Mouse (Mus musculus) frontal cortex, postnatal 10 days (tissue): ENCODE data around the gene Ccdc8.
A peak's percentile ranks its signal among the peaks of the same experiment; 100 is the strongest.

Experiments used
- DNase-seq, 2 experiments: peaks; one replicate each; pipeline ENCODE4 v3.0.0; 2022; ENCODE audit warnings: low spot score in 2 of 2, mixed read lengths in 1 of 2

Ccdc8 gene

DNA sequence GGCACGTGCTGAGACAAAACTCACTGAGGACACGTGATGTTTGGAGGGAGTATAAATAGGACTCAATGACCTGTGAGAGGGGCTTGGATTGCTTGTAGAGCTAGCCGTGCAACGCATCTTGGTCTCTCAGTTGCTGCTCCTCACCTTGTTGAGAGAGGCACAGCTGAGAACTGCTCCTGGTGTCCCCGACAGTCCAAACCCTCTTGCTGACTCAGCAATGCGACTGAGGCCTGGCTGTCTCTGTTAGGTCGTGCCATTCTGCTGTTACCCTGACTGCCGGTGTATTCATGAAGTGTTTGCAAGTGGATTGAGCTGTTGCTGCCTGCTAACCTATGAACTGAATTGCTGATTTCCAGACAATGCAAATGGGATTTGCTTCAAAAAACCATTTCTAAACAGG, 16.2 kb upstream of the Ccdc8 start:
- DNase-seq, result no peak

DNA sequence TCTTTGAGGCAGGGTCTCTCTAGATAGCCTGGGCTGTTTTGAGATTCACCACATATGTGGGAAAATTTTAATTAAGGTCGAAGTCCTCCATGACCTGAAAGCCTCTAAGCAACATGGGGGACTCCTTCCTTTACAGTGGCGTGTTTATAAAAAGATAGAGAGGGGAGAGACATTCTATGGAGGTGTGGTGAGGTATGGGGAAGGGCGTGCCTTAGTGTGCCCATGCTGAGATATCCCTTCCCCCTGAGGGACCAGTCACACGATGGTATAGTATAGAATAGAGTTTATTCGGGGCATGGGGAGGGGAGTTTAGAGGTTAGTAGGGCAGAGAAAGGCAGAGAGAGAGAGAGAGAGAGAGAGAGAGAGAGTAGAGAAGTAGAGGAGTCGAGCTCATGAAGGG, 14.3 kb upstream of the Ccdc8 start:
- no peak for DNase-seq

DNA sequence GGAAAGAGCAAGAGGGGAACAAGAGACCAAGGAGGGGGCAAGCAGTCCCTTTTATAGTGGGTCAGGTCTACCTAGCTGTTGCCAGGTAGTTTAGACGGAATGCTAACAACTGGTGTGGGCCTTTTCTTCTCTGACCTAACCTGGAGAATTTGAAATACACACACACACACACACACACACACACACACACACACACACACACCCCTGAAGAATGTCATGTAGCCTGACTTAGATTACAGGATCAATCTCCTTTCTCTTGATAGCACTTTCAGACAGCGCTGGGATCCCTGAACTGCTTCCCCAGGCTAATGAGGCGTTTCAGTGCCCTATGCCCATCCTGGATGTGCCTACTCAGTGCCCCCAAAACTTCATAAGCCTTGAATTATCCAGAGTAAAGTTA, 13.9 kb upstream of the Ccdc8 start:
- no peak for DNase-seq

DNA sequence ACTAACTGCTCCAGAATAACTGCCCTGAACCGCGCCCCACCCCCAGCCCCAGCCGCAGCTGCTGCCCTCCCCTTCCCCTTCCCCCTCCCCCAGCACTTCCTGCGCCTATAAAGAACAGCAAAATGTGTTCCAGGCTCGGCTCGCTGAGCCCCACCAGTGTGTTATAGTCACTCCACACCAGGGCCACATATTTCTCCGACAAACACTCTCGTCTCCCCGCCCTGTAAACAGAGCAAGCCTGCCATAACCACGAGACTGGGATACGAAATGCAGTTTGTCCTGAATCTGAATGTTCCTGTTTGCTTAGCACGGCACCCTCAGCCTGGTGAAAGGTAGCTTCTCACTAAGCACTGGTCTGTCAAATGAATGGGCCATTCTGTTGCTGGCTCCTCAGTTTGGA, 12.2 kb upstream of the Ccdc8 start:
- DNase-seq, result peak in 1 of 2 experiments; percentile 35

DNA sequence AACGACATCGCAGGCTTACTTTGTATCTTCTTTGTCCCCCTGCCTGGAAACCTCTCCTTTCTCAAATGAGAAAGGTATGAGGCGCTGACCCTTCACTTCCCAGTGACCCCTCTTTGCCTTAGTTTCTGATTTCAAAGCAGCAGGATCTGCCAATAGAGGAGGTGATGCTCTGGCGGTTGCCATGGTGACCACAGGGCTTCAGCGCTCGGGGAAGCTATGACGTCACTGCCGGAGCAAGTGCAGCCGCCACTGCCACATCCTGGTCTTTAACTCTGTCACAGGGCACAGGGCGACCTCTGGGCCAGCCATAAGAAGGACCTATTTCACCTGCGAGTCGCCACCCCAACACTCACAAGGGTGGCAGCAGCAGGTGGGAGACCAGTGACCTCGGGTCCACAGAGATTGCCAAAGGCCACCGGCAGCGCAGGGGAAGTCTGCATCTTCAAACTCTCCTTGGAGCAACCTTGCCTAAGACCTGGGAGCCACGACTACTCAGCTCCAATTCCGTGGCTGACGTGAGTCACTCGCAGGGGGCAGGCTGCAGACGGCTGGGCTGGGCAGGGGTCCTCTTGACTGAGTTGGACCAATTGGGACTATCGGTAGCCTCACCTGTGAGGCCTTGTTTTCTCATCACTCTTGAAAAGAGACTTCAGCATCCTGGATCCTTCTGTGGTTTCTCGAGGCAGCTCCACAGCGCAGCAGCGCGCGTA, 9.5 kb upstream of the Ccdc8 start, which contains the start of gene Gm42372:
Gene Gm42372, plus strand, starts transcription at position 228 of the 710 bp plus-strand sequence.
- DNase-seq, result peak; percentile 88 to 89

DNA sequence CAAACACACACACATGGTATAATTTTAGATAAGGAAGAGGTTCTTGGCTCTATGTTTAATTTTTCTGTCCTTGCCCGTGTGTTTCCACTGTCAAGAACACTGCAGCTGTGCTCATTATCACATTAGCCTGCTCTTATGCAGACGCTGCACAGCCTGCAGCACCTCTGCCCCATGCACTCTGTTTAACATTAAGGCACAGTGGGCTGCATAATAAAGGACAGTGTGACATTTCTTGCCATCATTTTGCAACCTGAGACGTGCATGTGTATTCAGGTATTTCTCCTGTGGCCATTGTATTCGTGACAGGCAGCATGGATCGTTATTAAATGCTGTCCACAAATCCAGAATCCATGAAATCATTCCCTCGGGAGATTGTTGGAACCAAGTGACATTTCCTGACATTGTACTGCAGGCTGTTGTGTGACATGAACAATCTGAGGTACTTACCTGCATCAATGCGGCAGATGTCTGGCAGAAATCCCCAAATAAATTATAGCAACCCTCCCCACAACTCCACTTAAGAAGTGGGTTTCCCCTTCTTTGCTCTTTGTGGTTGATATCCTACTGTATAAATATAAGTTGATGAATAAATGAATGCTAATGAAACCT, 4.9 kb upstream of the Ccdc8 start:
- DNase-seq, result no peak

DNA sequence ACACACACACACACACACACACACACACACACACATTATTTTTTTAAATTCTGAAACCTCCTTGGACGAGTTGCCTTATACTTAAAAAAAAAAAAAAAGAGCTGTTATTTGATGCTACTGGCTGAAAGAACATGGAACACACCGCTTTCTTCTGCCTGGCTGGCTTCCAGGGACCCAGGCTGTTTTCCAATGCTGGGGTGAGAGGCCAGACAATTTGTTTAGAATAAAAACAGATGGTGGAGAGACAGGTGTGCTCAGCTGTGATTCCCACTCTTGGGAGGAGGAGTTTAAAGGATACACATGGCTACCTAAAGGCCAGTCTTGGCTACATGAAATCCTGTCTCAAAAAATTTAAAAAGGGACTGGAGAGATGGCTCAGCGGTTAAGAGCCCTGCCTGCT, 4.1 kb upstream of the Ccdc8 start:
- DNase-seq, result no peak

DNA sequence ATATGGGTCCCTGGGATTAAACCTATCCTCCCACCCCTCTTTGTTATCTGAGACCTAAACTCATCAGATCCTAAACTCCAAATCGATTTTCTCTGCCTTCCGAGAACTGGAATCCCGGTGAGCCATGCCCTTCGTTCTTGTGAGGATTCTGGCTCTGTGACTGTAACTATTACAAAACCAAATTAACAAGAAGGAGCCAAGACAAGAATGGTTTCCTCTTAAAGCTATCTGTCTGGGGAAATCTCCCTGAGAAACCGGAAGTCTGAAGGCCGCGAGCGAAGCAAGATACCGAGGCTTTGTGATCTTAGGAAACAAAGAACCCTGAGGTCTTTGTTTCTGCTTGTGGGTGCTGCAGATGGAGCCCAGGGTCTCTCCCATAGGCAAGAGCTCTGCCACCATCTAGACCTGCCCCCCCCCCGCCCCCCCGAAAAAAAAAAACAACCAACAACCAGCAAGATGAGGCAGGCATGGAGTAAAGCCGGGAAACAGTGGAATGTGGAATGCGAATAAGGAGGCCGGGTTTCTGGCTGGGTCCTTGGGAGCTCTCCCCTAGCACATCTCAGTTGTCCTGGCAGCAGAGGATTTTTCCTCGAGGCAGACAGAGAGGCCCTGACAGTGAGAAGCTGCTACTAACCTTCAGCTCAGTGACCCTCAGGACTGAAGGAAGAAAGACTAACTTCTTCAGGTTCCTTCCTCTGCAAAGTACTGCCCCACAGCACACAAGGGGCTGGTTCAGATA, 2.3 kb upstream of the Ccdc8 start:
- no peak for DNase-seq

DNA sequence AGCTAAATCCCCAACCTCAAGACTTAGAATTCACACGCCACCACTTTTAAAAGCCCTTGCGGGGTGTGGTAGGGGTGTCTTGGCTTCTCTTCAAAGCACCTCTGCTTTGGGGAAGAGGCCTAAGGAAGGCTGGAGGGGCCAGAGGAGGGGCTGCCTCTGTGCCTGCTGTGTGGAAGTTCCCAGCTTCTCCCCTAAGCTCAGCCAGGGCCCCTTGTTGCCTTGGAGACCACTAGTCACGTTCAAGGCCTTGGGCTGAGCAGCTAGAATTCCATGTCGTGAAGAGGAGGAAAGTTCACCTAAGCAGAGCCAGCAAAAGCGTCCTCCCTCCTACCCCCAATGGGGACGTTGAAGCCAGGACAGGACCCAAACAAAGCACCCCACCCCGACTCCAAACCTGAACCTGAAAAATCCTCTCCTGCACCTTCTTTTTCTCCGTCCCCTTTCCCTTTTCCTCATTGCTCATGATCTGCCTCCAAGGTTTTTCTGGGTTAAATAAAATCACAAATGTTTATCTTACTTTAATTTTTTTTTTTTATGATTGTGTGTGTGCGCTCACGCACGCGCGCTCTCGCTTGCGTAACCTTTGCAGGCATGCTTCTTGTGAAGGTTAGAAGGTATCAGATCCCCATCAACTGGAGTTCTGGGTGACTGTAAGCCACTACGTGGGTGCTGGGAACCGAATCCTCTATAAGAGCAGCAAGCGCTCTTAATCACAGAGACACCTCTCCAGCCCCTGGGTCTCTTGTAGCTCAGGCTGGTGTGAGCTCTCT, 642 bp upstream of the Ccdc8 start:
- DNase-seq, result no peak

DNA sequence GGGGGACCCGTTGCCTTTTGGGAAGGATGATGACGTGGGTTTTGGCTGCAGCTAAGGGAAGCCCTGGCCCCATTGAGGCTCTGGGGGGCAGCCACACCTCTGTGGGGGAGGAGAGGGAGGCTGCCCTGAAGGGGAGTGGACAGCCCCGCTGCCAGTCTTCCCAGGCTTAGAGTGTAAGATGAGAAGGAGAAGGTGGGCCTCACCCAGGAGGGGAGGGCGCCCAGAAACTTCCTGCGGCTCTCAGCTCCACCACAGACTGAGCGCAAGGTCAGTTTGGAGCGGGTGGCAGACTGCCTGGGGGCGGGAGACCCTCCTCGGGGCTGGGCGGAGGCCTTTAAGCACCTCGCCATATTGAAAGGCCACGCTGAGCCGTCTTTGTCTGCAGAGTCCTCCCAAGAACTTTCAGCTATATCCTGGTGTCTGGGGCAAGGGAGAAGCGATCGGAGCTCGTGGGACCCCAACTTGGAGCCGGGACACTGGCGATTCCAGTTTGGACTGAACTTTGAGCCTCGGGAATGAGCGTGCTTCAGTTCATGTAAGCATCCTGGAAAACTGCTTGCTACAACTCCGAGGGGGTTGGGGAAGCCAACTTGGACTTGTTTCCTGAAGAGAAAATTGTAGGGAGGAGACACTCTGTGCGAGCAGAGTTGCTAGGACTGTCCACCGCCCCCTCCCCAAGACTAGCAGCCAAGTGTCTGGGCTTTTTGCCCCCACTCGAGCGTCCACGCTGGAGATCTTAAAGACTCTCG, 1.3 kb downstream of the Ccdc8 start:
- DNase-seq, result peak in 1 of 2 experiments; percentile 62

DNA sequence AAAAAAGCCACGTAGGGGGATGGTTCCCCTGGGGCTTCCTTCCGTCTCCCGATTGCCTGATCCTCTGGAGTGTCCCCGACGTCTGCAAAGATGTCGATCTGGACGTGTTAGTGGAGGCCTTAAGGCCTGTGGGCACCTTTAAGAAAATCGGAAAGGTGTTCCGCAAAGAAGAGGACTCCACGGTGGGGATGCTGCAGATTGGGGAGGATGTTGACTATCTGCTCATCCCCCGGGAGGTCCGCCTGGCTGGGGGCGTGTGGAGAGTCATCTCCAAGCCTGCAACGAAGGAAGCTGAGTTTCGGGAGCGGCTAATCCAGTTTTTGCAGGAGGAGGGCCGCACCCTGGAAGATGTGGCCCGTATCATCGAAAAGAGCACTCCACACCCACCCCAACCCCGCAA, 1.9 kb downstream of the Ccdc8 start:
- no peak for DNase-seq

DNA sequence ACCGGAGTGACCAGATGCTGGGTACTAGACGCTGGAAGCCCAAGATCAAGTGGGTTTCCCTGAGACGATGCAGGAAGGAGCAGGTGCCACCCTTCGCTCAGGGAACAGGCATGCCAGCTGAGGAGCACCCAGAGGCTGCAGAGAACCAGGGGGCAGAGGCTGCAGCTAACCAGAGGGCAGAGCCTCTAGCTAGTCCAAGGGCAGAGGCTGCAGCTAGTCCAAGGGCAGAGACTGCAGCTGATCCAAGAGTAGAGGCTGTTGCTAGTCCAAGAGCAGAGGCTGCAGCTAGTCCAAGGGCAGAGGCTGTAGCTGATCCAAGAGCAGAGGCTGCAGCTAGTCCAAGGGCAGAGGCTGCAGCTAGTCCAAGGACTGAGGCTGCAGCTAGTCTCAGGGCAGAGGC, 2.8 kb downstream of the Ccdc8 start:
- DNase-seq, result no peak

DNA sequence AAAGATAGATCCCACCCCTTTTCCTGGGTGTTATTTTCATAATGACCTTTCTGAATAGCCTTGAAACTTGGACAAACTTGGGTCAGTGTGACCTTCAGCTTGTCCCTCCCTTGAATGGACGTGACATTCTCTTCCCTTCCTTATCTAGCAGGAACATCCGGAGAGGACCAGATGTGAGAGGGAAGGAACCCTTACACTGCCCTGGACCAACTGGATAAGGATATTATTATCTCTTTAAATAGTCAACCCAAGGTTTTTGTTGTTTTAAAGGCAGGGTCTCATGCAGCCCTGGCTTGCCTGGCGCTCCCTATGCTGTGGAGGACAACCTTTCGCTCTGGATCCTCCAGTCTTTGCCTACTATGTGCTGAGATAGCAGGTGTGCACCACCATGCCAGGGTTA, 6.7 kb downstream of the Ccdc8 start:
- no peak for DNase-seq

DNA sequence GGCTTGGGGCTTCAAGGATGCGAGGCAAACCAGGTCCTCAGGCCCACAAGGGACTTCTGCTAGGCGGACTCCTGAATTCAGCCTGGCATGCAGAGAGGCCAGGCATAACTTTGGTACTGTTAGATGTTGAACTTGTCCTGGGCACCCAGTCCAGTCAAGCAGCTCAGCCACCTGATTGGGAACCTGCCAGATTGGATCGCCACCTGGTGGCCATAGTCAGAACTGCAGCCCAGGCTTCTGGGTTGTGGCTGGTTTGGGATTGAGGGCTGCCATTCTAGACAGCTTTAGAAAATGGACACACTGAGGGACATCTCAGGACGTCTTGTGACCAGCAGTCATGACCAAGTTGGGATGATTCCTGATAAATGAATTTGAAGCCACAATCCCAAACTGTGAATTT, 7.1 kb downstream of the Ccdc8 start:
- peak; percentile 66 to 84 for DNase-seq

DNA sequence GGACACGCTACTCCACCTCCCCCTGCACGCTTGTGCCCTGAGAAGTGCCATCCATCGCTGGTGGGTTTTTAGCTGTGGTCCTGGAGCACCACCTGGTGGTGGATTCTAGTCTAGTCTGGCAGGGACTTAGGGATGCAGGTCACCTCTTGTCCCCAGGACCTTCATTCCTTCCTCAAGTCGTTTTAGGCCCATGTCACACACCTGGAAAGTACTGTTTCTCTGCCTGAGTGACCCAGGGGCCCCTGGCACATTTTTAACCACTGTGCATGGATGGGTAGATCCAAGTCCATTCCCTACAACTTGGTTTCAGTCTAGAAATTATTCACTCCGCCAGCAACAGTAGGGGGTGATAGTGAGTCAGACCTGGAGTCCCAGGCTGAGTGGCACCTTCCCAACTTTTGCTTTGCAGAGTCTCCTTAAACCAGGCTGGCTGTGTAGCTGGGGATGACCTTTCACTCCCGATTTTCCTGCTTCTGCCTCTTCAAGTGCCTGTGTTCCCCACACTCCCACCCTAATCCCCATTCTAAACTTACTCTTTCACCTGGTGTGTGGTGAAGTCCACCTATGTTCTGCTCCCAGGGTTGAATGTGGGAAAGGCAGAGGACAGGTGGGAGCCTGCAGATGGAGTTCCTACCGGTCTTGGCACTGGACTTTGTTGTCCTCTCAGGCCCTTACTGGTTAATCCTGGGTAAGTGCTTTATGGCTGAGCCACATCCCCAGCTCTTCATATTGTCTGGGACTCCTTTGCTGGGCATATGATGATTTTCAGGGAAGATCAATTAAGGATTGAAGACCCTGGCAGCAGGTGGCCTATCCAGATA, 10.1 kb downstream of the Ccdc8 start:
- peak; percentile 60 to 81 for DNase-seq

DNA sequence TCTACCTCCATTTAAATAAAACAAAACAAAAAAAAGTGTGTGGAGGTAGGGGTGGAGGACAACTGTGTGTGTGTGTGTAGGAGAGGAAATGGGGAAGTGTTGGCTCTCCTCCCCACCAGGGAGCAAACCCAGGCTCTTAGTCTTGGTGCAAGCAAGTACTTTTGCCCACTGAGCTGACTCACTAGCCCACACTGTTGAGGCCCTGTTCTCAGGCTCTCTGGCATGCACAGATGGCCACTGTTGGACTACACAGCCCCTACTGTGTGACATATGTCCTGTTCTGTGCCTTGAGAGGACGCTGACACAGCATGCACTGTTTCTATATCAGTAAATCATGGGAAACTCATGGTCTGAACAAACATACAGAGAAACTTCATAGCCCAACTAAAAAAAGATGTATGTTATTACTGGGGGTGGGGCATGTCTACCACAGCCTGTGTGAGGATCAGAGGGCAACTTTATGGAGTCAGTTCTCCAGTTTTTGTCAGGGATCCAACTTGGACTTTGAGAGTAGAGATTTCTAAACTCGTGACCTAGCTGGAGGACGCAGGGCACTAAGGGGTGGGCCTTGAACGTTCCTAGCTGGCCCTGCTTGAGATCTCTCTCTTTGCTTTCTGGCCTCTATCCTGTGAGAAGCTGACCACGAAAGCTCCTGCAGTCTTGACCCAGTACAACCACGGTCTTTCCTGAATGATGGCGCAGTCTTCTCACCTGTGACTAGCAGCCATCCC, 10.9 kb downstream of the Ccdc8 start:
- no peak for DNase-seq

DNA sequence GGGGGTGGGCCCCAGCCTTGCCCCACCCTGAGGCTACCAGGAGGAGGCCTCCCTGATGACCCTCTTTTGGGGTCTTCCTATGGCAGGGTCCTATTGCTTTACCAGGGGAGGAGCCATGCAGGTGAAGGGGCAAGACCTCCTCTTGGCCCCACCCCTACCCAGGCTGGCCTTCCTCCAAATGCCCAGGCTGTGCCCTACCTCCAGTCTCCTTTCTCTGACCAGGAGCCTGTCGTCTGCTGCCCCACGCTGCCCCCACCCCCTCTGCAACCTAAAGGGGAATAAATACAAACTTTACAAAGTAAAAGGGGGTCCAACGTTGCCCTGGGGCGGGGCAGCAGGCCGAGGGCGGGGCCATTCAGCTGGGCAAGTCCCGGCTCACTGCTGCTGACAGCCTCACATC, 12.2 kb downstream of the Ccdc8 start:
- no peak for DNase-seq

DNA sequence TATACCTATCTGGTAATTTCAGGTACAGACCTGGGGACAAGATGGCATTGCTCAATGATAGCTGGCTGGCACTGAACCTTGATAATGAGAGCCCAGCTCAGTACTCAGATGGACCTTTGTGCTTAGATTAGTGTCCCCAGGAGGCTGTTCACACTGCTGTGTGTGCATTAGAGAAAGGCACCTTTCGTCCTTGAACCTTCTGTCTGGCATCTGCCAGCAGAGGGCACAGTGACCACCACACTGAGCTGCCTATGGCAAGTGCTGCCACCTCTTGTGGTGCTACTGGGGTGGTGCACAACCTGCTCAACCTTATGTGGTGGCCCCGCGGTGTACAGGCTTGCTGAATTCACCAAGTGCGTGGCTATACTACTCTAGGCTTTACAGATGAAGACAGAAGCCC, 14.8 kb downstream of the Ccdc8 start:
- DNase-seq, result no peak

DNA sequence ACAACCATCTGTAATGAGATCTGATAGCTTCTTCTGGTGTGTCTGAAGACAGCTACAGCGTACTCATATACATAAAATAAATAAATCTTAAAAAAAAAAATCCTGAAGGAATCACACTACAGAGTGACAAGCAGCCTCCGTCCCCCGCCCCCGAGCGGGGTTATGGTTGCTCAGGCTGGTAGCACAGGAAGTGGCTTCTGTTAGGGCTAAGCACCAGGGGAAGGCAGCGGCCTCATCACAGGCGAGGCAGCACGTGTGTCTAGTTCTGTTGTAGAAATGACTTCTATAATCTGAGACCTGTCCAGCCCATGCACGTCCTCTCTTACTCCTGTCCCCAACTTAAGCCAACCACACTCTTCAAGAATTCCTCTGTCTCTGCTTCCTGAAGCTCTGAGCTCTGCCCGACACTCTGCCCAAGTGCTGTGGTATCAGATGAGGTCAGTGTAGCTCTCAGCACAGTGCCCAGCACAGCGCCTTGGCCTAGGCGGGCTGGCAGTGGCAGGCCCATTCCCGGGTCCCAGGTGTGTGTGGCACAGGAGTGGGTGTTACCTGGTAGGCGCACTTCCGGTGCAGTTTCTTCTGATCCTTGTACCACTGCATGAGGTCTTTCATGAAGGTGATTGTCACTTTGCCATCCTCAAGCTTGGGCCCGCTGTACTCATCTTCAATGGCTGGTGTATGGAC, 17.0 kb downstream of the Ccdc8 start:
- DNase-seq, result no peak
